ENCODE assay signal across 26 mouse cellular contexts in the genomic region with DNA sequence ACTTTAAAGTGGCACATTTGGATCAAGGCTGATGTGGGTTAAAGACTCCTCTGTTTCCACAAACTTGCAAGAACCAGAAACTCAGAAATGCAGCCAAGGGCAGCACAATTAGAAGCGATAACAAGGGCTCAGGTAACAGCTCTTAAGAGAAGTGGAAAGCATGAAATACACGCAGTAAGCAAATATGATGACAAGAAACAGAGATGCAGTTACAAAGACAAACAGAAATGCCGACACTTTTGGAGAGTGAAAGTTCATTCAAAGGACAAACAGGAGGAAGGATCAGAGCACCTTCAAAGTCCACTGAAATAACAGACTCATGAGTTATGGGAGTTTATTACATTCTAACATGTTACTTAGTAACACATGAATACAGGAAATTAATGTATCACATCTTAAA. TPM values are rescaled to one million over a fixed set of nuclear protein-coding genes. Genes with fewer than 3 reads are reported as not detected.
"Had no signal": no experiment of that assay in that cellular context is flagged by ENCODE, and none has a peak within 500 bp of the region (broad histone marks: within the 10 kb centered on the region; RNA-seq: fewer than 3 reads in every experiment).

No protein-coding gene starts in this region.

- H3K27me3 ChIP-seq: intestine, embryonic 15.5 days; limb, embryonic 15.5 days; liver, embryonic 12.5 days; liver, embryonic 15.5 days; midbrain, embryonic 12.5 days; midbrain, embryonic 15.5 days had no signal

- H3K4me2 ChIP-seq: intestine, embryonic 15.5 days; limb, embryonic 12.5 days; limb, embryonic 15.5 days; liver, embryonic 12.5 days; liver, embryonic 15.5 days; lung, embryonic 14.5 days; midbrain, embryonic 15.5 days had no signal

- H3K4me3 ChIP-seq: intestine, embryonic 15.5 days; limb, embryonic 12.5 days; limb, embryonic 15.5 days; liver, embryonic 12.5 days; liver, embryonic 15.5 days; midbrain, embryonic 12.5 days; midbrain, embryonic 15.5 days; myocyte; neural tube, embryonic 15.5 days had no signal

- ATAC-seq: hindbrain, embryonic 16.5 days; intestine, embryonic 15.5 days; liver, embryonic 12.5 days; midbrain, embryonic 15.5 days had no signal

- H3K9me3 ChIP-seq: intestine, embryonic 15.5 days; limb, embryonic 12.5 days; limb, embryonic 15.5 days; liver, embryonic 12.5 days; liver, embryonic 15.5 days; midbrain, embryonic 12.5 days; midbrain, embryonic 15.5 days; neural tube, embryonic 15.5 days had no signal

- H3K27ac ChIP-seq: intestine, embryonic 15.5 days; limb, embryonic 12.5 days; limb, embryonic 15.5 days; liver, embryonic 12.5 days; liver, embryonic 15.5 days; midbrain, embryonic 12.5 days; midbrain, embryonic 15.5 days; neural tube, embryonic 15.5 days; stomach, postnatal 0 days had no signal

- H3K9ac ChIP-seq: intestine, embryonic 15.5 days; limb, embryonic 12.5 days; limb, embryonic 15.5 days; liver, embryonic 12.5 days; liver, embryonic 15.5 days; lung, embryonic 14.5 days; midbrain, embryonic 12.5 days; midbrain, embryonic 15.5 days; neural tube, embryonic 15.5 days had no signal

- DNase-seq: kidney, adult 8-10 months; kidney, postnatal 14 days; kidney, postnatal 4 days; left cerebral cortex, postnatal 4 days; lung, embryonic 14.5 days; lung, postnatal 14 days; right cerebral cortex, adult 18-20 months; right cerebral cortex, postnatal 14 days; right cerebral cortex, postnatal 4 days; thymus, adult 2 months; thymus, postnatal 14 days; thymus, postnatal 4 days had no signal

RNA-seq across cellular contexts. Expression of a gene that starts 20.3 kb away (rescaled TPM):
- total RNA-seq: left cerebral cortex, postnatal 4 days; megakaryocyte-erythroid progenitor cell, adult 5-6 weeks; monocyte, adult 5-6 weeks had no signal
- polyA plus RNA-seq: liver, embryonic 12.5 days; liver, embryonic 15.5 days; midbrain, embryonic 12.5 days; neural tube, embryonic 11.5 days had no signal
